Comparison of ENCODE assay signal across 37 mouse cellular contexts in genomic region chr9:114573528-114573927, GRCm38 (mm10). TPM values are rescaled to one million over a fixed set of nuclear protein-coding genes. Genes with fewer than 3 reads are reported as not detected.
DNase-seq lines count a peak whose midpoint lies in the region; ATAC-seq and TF ChIP-seq lines count a peak whose summit lies in the region.
"Had no signal": no experiment of that assay in that cellular context is flagged by ENCODE, and none has a peak within 500 bp of the region (broad histone marks: within the 10 kb centered on the region; RNA-seq: fewer than 3 reads in every experiment).

No protein-coding gene starts in this region.

- no peak for TF ChIP-seq RAD21 in CH12.LX (IDR thresholded peaks at IDR 0.05; ENCODE audit: low read depth, low read length)

- H3K4me3 ChIP-seq in megakaryocyte, embryonic 14.5 days (replicated peaks), result peak overlapping the region; percentile 50
- H3K4me3 ChIP-seq in CH12.LX (replicated peaks in 1 of 3; ENCODE audit: low read depth in 2 of 3, low read length in 2 of 3, poor library complexity in 1 of 3), result no peak overlapping the region
- H3K4me3 ChIP-seq: heart, adult 2 months; heart, embryonic 12.5 days; hindbrain, embryonic 15.5 days; intestine, embryonic 15.5 days; liver, embryonic 12.5 days; midbrain, embryonic 10.5 days; midbrain, embryonic 15.5 days had no signal

- no peak overlapping the region for H3K9ac ChIP-seq in CH12.LX (ENCODE audit: insufficient read depth, low read depth)
- H3K9ac ChIP-seq: heart, embryonic 12.5 days; hindbrain, embryonic 15.5 days; intestine, embryonic 15.5 days; liver, embryonic 12.5 days; liver, postnatal 0 days; midbrain, embryonic 15.5 days had no signal

- no peak overlapping the region for H3K4me2 ChIP-seq in CH12.LX (ENCODE audit: insufficient read depth, low read depth, poor library complexity, severe bottlenecking)
- H3K4me2 ChIP-seq: heart, embryonic 12.5 days; hindbrain, embryonic 15.5 days; intestine, embryonic 15.5 days; liver, embryonic 12.5 days; midbrain, embryonic 15.5 days had no signal

- H3K4me1 ChIP-seq in megakaryocyte, embryonic 14.5 days, result peaks cover 10% of the 10 kb centered on the region
- peaks cover 3 to 6% of the 10 kb centered on the region in 2 experiments; a peak in 2 of 4 replicates for H3K4me1 ChIP-seq in CH12.LX (ENCODE audit: control insufficient read depth in 1 of 2, insufficient read depth in 2 of 2)
- H3K4me1 ChIP-seq: hindbrain, embryonic 15.5 days; intestine, embryonic 15.5 days; midbrain, embryonic 10.5 days; midbrain, embryonic 15.5 days had no signal

- H3K36me3 ChIP-seq in megakaryocyte, embryonic 14.5 days (replicated peaks; ENCODE audit: low read length), result no peaks in the 10 kb centered on the region
- H3K36me3 ChIP-seq in CH12.LX (replicated peaks in 1 of 2; ENCODE audit: control insufficient read depth in 1 of 2, insufficient read depth in 1 of 2, low read length in 1 of 2), result no peaks in the 10 kb centered on the region
- H3K36me3 ChIP-seq: heart, embryonic 12.5 days; hindbrain, embryonic 15.5 days; intestine, embryonic 15.5 days; liver, embryonic 12.5 days; midbrain, embryonic 10.5 days; midbrain, embryonic 15.5 days had no signal

- peaks cover 44% of the 10 kb centered on the region for H3K27me3 ChIP-seq in megakaryocyte, embryonic 14.5 days (replicated peaks)
- H3K27me3 ChIP-seq in CH12.LX (replicated peaks), result no peaks in the 10 kb centered on the region
- H3K27me3 ChIP-seq: hindbrain, embryonic 15.5 days; intestine, embryonic 15.5 days; liver, embryonic 12.5 days; midbrain, embryonic 15.5 days had no signal

- H3K79me2 ChIP-seq in CH12.LX (replicated peaks; ENCODE audit: control insufficient read depth, extremely low read depth, insufficient read depth, poor library complexity, severe bottlenecking), result no peaks in the 10 kb centered on the region

- dilution Hi-C loops in CH12.LX (cut with MboI; ENCODE audit: extremely low pct_ligation_motif_present, extremely low pct_unique_long_range_greater_than_20kb, low sequenced_read_pairs), result no loop called here

- peak; percentile 28 for DNase-seq in CH12.LX (ENCODE audit: extremely low read depth)
- DNase-seq in induced T-regulatory cell, adult 2 months (ENCODE audit: low read depth), result peak; percentile 34
- DNase-seq in frontal cortex, adult 2 months (ENCODE audit: extremely low spot score in 1 of 2, low spot score in 1 of 2), result no peak
- DNase-seq in layer of hippocampus, adult 8-10 months (ENCODE audit: low spot score in 2 of 2), result no peak
- no peak for DNase-seq in kidney, postnatal 25 days
- DNase-seq: adrenal gland, postnatal 10 days; cerebellum, adult 8-10 months; cerebellum, postnatal 25 days; gastrocnemius, postnatal 25 days; heart, adult 2 months; kidney, adult 2 months; left cerebral cortex, postnatal 4 days; liver, postnatal 0 days; lung, postnatal 4 days; right cerebral cortex, adult 18-20 months; spleen, adult 18-20 months; thymus, adult 18-20 months had no signal

- TF ChIP-seq EP300 in CH12.LX (IDR thresholded peaks at IDR 0.05; ENCODE audit: low read length), result no peak

- TF ChIP-seq POLR2A in CH12.LX (IDR thresholded peaks at IDR 0.05; ENCODE audit: low read depth, low read length), result no peak

- no peaks in the 10 kb centered on the region for H3K9me3 ChIP-seq in megakaryocyte, embryonic 14.5 days
- H3K9me3 ChIP-seq in CH12.LX (replicated peaks; ENCODE audit: low read length), result no peaks in the 10 kb centered on the region
- H3K9me3 ChIP-seq: heart, embryonic 12.5 days; hindbrain, embryonic 15.5 days; intestine, embryonic 15.5 days; liver, embryonic 12.5 days; midbrain, embryonic 10.5 days; midbrain, embryonic 15.5 days had no signal

- in situ Hi-C loops in CH12.LX (cut with MboI; ENCODE audit: low pct_ligation_motif_present, low pct_unique_long_range_greater_than_20kb, low sequenced_read_pairs), result no loop called here

- TF ChIP-seq CTCF in CH12.LX (conservative IDR thresholded peaks at IDR 0.05 in 1 of 2, IDR thresholded peaks at IDR 0.05 in 1 of 2; ENCODE audit: low read depth in 2 of 2, low read length in 2 of 2), result no peak

- ATAC-seq in megakaryocyte, adult 5-6 weeks (ENCODE audit: poor library complexity, severe bottlenecking), result no peak
- ATAC-seq: forebrain, embryonic 14.5 days; intestine, embryonic 15.5 days; liver, embryonic 12.5 days; liver, postnatal 0 days; midbrain, embryonic 15.5 days had no signal

- H3K27ac ChIP-seq in CH12.LX (ENCODE audit: insufficient read depth, low read depth), result no peak overlapping the region
- H3K27ac ChIP-seq: heart, adult 2 months; hindbrain, embryonic 15.5 days; intestine, embryonic 15.5 days; kidney, postnatal 0 days; liver, embryonic 12.5 days; midbrain, embryonic 10.5 days; midbrain, embryonic 15.5 days; stomach, postnatal 0 days had no signal

TF ChIP-seq in CH12.LX, 34 proteins besides CTCF, POLR2A, EP300 and RAD21:
- TF ChIP-seq ELF1 (IDR thresholded peaks at IDR 0.05; ENCODE audit: low read depth, low read length) (peak; percentile 47; the same call in 1 of the 2 replicates), JUN (IDR thresholded peaks at IDR 0.05; ENCODE audit: insufficient read depth, low read depth, low read length) (no peak)

RNA-seq across cellular contexts. Expression of gene Trim71, which starts 9.4 kb away (rescaled TPM):
- polyA plus RNA-seq in megakaryocyte, embryonic 14.5 days (2012; ENCODE audit: insufficient read depth, low replicate concordance), result 0.28 TPM in 1 of 2 replicates, not detected in the other
- total RNA-seq in megakaryocyte, adult 5-6 weeks (2015), result not detected in 2 replicates
- total RNA-seq in megakaryocyte, adult 5-6 weeks (2017), result not detected in 2 replicates
- total RNA-seq in CH12.LX (2012; rRNA removed) (under 0.01 and 0.04 TPM in 2 replicates), CH12.LX (2014; rRNA removed) (not detected in 2 replicates)
- polyA plus RNA-seq in CH12.LX (2012; ENCODE audit: insufficient read length, low read depth), result 0.03 TPM in 1 of 2 replicates, not detected in the other
- 0.13 and 0.26 TPM in 2 replicates for polyA plus RNA-seq in frontal cortex, adult 2 months (2012; rRNA removed)
- total RNA-seq in layer of hippocampus, adult 8-10 months (2022), result 1 to 10 TPM; 1.3 to 1.9 (median 1.6) TPM
- total RNA-seq: gastrocnemius, adult 18-20 months; gastrocnemius, postnatal 25 days; heart, adult 2 months; hematopoietic stem cell, adult 5-6 weeks; neutrophil, adult 5-6 weeks had no signal
- polyA plus RNA-seq: heart, adult 2 months; heart, postnatal 0 days; large intestine, adult 2 months had no signal

RNA-seq across cellular contexts. Expression of gene C130032M10Rik, which starts 58.0 kb away (rescaled TPM):
- polyA plus RNA-seq in megakaryocyte, embryonic 14.5 days (2012; ENCODE audit: insufficient read depth, low replicate concordance), result not detected in 2 replicates
- not detected in 2 replicates for total RNA-seq in megakaryocyte, adult 5-6 weeks (2015)
- not detected in 2 replicates for total RNA-seq in megakaryocyte, adult 5-6 weeks (2017)
- total RNA-seq in CH12.LX (2012; rRNA removed) (not detected in 2 replicates), CH12.LX (2014; rRNA removed) (not detected in 2 replicates)
- not detected in 2 replicates for polyA plus RNA-seq in CH12.LX (2012; ENCODE audit: insufficient read length, low read depth)
- 0.17 TPM in 1 of 2 replicates, not detected in the other for polyA plus RNA-seq in frontal cortex, adult 2 months (2012; rRNA removed)
- total RNA-seq in layer of hippocampus, adult 8-10 months (2022), result not detected
- total RNA-seq: adrenal gland, postnatal 10 days; gastrocnemius, adult 18-20 months; gastrocnemius, postnatal 25 days; heart, adult 2 months; hematopoietic stem cell, adult 5-6 weeks; layer of hippocampus, postnatal 14 days; left cerebral cortex, postnatal 4 days; neutrophil, adult 5-6 weeks had no signal
- polyA plus RNA-seq: embryonic facial prominence, embryonic 11.5 days; forebrain, embryonic 14.5 days; heart, adult 2 months; hindbrain, embryonic 15.5 days; kidney, adult 2 months; large intestine, adult 2 months; liver, postnatal 0 days; midbrain, embryonic 15.5 days; neural tube, embryonic 11.5 days; stomach, postnatal 0 days; urinary bladder, adult 2 months had no signal

Comparison
In these comparisons a context has a peak if more than half of its experiments do, and no peak if none do; other contexts are left out.
1. DNase-seq: peak in CH12.LX (single experiment) and induced T-regulatory cell, adult 2 months (single experiment); none in frontal cortex, adult 2 months (0 of 2), layer of hippocampus, adult 8-10 months (0 of 2) and kidney, postnatal 25 days (0 of 2).